Comparison of ENCODE assay signal across 8 mouse cellular contexts in genomic region chr13:59770164-59770562, GRCm38 (mm10). TPM values are rescaled to one million over a fixed set of nuclear protein-coding genes. Genes with fewer than 3 reads are reported as not detected.
DNase-seq lines count a peak whose midpoint lies in the region; ATAC-seq and TF ChIP-seq lines count a peak whose summit lies in the region.

No protein-coding gene starts in this region.

- peak; percentile 90 for DNase-seq in CH12.LX (ENCODE audit: extremely low read depth)
- DNase-seq in c-Kit-positive CD71-negative TER-119-negative erythroid progenitor cells, embryonic 14.5 days (ENCODE audit: low read depth), result peak; percentile 92
- peak; percentile 90 for DNase-seq in forebrain, embryonic 10.5 days (ENCODE audit: extremely low spot score, low spot score)
- DNase-seq in kidney, postnatal 14 days, result peak; percentile 88
- peak; percentile 82 to 84 for DNase-seq in natural killer cell, adult 2 months (ENCODE audit: low spot score in 2 of 2)

- peaks cover 27% of the 10 kb centered on the region for H3K79me2 ChIP-seq in CH12.LX (replicated peaks; ENCODE audit: control insufficient read depth, extremely low read depth, insufficient read depth, poor library complexity, severe bottlenecking)

- peak; percentile 15; the same call in 1 of the 2 replicates for TF ChIP-seq POLR2A in CH12.LX (IDR thresholded peaks at IDR 0.05; ENCODE audit: low read depth, low read length)

- H3K4me1 ChIP-seq in CH12.LX (ENCODE audit: control insufficient read depth in 1 of 2, insufficient read depth in 2 of 2), result peaks cover 9 to 32% of the 10 kb centered on the region in 2 experiments; a peak in 3 of 4 replicates
- H3K4me1 ChIP-seq in forebrain, embryonic 10.5 days, result peaks cover 49% of the 10 kb centered on the region
- H3K4me1 ChIP-seq in heart, embryonic 15.5 days (replicated peaks), result peaks cover 54% of the 10 kb centered on the region
- peaks cover 66% of the 10 kb centered on the region for H3K4me1 ChIP-seq in liver, embryonic 12.5 days
- H3K4me1 ChIP-seq in stomach, embryonic 14.5 days (ENCODE audit: control insufficient read depth, insufficient read depth, low read length), result peaks cover 38% of the 10 kb centered on the region

- peak overlapping the region; percentile 82; the same call in 1 of the 2 replicates for H3K4me2 ChIP-seq in CH12.LX (ENCODE audit: insufficient read depth, low read depth, poor library complexity, severe bottlenecking)
- peak overlapping the region; percentile 84 for H3K4me2 ChIP-seq in heart, embryonic 15.5 days
- H3K4me2 ChIP-seq in liver, embryonic 12.5 days, result peak overlapping the region; percentile 90
- peak overlapping the region; percentile 43 for H3K4me2 ChIP-seq in stomach, embryonic 14.5 days (replicated peaks; ENCODE audit: low read depth, low read length)

- H3K27me3 ChIP-seq in CH12.LX (replicated peaks), result no peaks in the 10 kb centered on the region
- H3K27me3 ChIP-seq in forebrain, embryonic 10.5 days (ENCODE audit: poor library complexity, severe bottlenecking), result no peaks in the 10 kb centered on the region
- H3K27me3 ChIP-seq in heart, embryonic 15.5 days, result no peaks in the 10 kb centered on the region
- H3K27me3 ChIP-seq in liver, embryonic 12.5 days (replicated peaks), result no peaks in the 10 kb centered on the region
- H3K27me3 ChIP-seq in stomach, embryonic 14.5 days (ENCODE audit: control insufficient read depth, insufficient read depth, low read length), result no peaks in the 10 kb centered on the region

- under 1% methylated on average over 28 of the region's 28 CpGs for WGBS in forebrain, embryonic 10.5 days
- WGBS in heart, embryonic 15.5 days, result under 1% methylated on average over 28 of the region's 28 CpGs
- under 1% methylated on average over 28 of the region's 28 CpGs for WGBS in liver, embryonic 12.5 days (ENCODE audit: insufficient replicate concordance)
- WGBS in stomach, embryonic 14.5 days, result 0% methylated on average over 28 of the region's 28 CpGs

- H3K9ac ChIP-seq in CH12.LX (ENCODE audit: insufficient read depth, low read depth), result peak overlapping the region; percentile 93
- peak overlapping the region; percentile 79 for H3K9ac ChIP-seq in heart, embryonic 15.5 days
- peak overlapping the region; percentile 87 for H3K9ac ChIP-seq in liver, embryonic 12.5 days
- H3K9ac ChIP-seq in stomach, embryonic 14.5 days (replicated peaks; ENCODE audit: low read depth, low read length), result peak overlapping the region; percentile 22

- peak; percentile 76 for ATAC-seq in heart, embryonic 15.5 days (replicated peaks; ENCODE audit: insufficient number of reproducible peaks, insufficient read depth, low FRiP score, low read depth)
- ATAC-seq in liver, embryonic 12.5 days, result peak; percentile 83
- peak; percentile 81 for ATAC-seq in stomach, embryonic 14.5 days (ENCODE audit: insufficient number of reproducible peaks, insufficient read depth, low FRiP score, low read depth)

- H3K4me3 ChIP-seq in CH12.LX (replicated peaks in 1 of 3; ENCODE audit: low read depth in 2 of 3, low read length in 2 of 3, poor library complexity in 1 of 3), result peak overlapping the region; percentile 93 to 99 (median 94)
- peak overlapping the region; percentile 94 for H3K4me3 ChIP-seq in forebrain, embryonic 10.5 days
- peak overlapping the region; percentile 94 for H3K4me3 ChIP-seq in heart, embryonic 15.5 days
- peak overlapping the region; percentile 96 for H3K4me3 ChIP-seq in liver, embryonic 12.5 days
- H3K4me3 ChIP-seq in stomach, embryonic 14.5 days (ENCODE audit: low read depth, low read length), result peak overlapping the region; percentile 81

- peak in 1 of 2 experiments; percentile 42; a peak in 2 of 4 replicates for TF ChIP-seq CTCF in CH12.LX (conservative IDR thresholded peaks at IDR 0.05 in 1 of 2, IDR thresholded peaks at IDR 0.05 in 1 of 2; ENCODE audit: low read depth in 2 of 2, low read length in 2 of 2)

- peak overlapping the region; percentile 91 for H3K27ac ChIP-seq in CH12.LX (ENCODE audit: insufficient read depth, low read depth)
- H3K27ac ChIP-seq in forebrain, embryonic 10.5 days, result peak overlapping the region; percentile 91
- peak overlapping the region; percentile 100 for H3K27ac ChIP-seq in heart, embryonic 15.5 days
- H3K27ac ChIP-seq in liver, embryonic 12.5 days, result peak overlapping the region; percentile 100
- peak overlapping the region; percentile 86 for H3K27ac ChIP-seq in stomach, embryonic 14.5 days (ENCODE audit: low read length)

- TF ChIP-seq EP300 in CH12.LX (IDR thresholded peaks at IDR 0.05; ENCODE audit: low read length), result no peak

- no peaks in the 10 kb centered on the region for H3K9me3 ChIP-seq in CH12.LX (replicated peaks; ENCODE audit: low read length)
- no peaks in the 10 kb centered on the region for H3K9me3 ChIP-seq in forebrain, embryonic 10.5 days
- no peaks in the 10 kb centered on the region for H3K9me3 ChIP-seq in heart, embryonic 15.5 days (replicated peaks)
- no peaks in the 10 kb centered on the region for H3K9me3 ChIP-seq in liver, embryonic 12.5 days (replicated peaks)
- H3K9me3 ChIP-seq in stomach, embryonic 14.5 days (ENCODE audit: control insufficient read depth, low read depth, low read length), result no peaks in the 10 kb centered on the region

- in situ Hi-C loops in CH12.LX (cut with MboI; ENCODE audit: low pct_ligation_motif_present, low pct_unique_long_range_greater_than_20kb, low sequenced_read_pairs), result no loop called here

- no peak; the same call in 1 of the 2 replicates for TF ChIP-seq RAD21 in CH12.LX (IDR thresholded peaks at IDR 0.05; ENCODE audit: low read depth, low read length)

- peaks cover 19 to 51% of the 10 kb centered on the region in 2 experiments for H3K36me3 ChIP-seq in CH12.LX (replicated peaks in 1 of 2; ENCODE audit: control insufficient read depth in 1 of 2, insufficient read depth in 1 of 2, low read length in 1 of 2)
- H3K36me3 ChIP-seq in forebrain, embryonic 10.5 days (replicated peaks), result peaks cover 47% of the 10 kb centered on the region
- peaks cover 11% of the 10 kb centered on the region; the same call in 1 of the 2 replicates for H3K36me3 ChIP-seq in heart, embryonic 15.5 days
- peaks cover 64% of the 10 kb centered on the region for H3K36me3 ChIP-seq in liver, embryonic 12.5 days
- peaks cover 23% of the 10 kb centered on the region; the same call in 1 of the 2 replicates for H3K36me3 ChIP-seq in stomach, embryonic 14.5 days (ENCODE audit: control insufficient read depth, insufficient read depth, low read length)

- dilution Hi-C loops in CH12.LX (cut with MboI; ENCODE audit: extremely low pct_ligation_motif_present, extremely low pct_unique_long_range_greater_than_20kb, low sequenced_read_pairs), result no loop called here

TF ChIP-seq in CH12.LX, 34 proteins besides CTCF, POLR2A, EP300 and RAD21 (continues in another document):
- TF ChIP-seq TCF12 (IDR thresholded peaks at IDR 0.05; ENCODE audit: low read depth, low read length) (peak; percentile 1; the same call in 1 of the 2 replicates), POLR2AphosphoS2 (IDR thresholded peaks at IDR 0.05; ENCODE audit: low read depth, low read length) (peak; percentile 5; the same call in 1 of the 2 replicates)

RNA-seq across cellular contexts. Expression of gene Isca1, which starts 0.6 kb away (rescaled TPM):
- 15.8 and 19.6 TPM in 2 replicates for total RNA-seq in CH12.LX (2012; rRNA removed)
- 17.6 and 18.4 TPM in 2 replicates for total RNA-seq in CH12.LX (2014; rRNA removed)
- 33.2 and 41.0 TPM in 2 replicates for polyA plus RNA-seq in CH12.LX (2012; ENCODE audit: insufficient read length, low read depth)
- polyA plus RNA-seq in forebrain, embryonic 10.5 days (2016; fragmentation: Nextera tagmentation; extraction: Ambion mirVana), result 93.3 and 93.8 TPM in 2 replicates
- 217 and 232 TPM in 2 replicates for polyA plus RNA-seq in heart, embryonic 15.5 days (2015; fragmentation: Nextera tagmentation; extraction: Ambion mirVana)
- 216 and 223 TPM in 2 replicates for polyA plus RNA-seq in liver, embryonic 12.5 days (2016; fragmentation: Nextera tagmentation; extraction: Ambion mirVana)
- 120 and 121 TPM in 2 replicates for polyA plus RNA-seq in stomach, embryonic 14.5 days (2014; fragmentation: Nextera tagmentation; extraction: Ambion mirVana)

RNA-seq across cellular contexts. Expression of gene Gm49354, which starts 11.9 kb away (rescaled TPM):
- total RNA-seq in CH12.LX (2012; rRNA removed) (not detected in 2 replicates), CH12.LX (2014; rRNA removed) (not detected in 2 replicates)
- 4.5 TPM in 1 of 2 replicates, not detected in the other for polyA plus RNA-seq in CH12.LX (2012; ENCODE audit: insufficient read length, low read depth)
- polyA plus RNA-seq in forebrain, embryonic 10.5 days (2016; fragmentation: Nextera tagmentation; extraction: Ambion mirVana), result not detected in 2 replicates
- polyA plus RNA-seq in heart, embryonic 15.5 days (2015; fragmentation: Nextera tagmentation; extraction: Ambion mirVana), result not detected in 2 replicates
- not detected in 2 replicates for polyA plus RNA-seq in liver, embryonic 12.5 days (2016; fragmentation: Nextera tagmentation; extraction: Ambion mirVana)
- not detected in 2 replicates for polyA plus RNA-seq in stomach, embryonic 14.5 days (2014; fragmentation: Nextera tagmentation; extraction: Ambion mirVana)

RNA-seq across cellular contexts. Expression of gene 1700014D04Rik, which starts 23.6 kb away (rescaled TPM):
- total RNA-seq in CH12.LX (2012; rRNA removed) (not detected in 2 replicates), CH12.LX (2014; rRNA removed) (not detected in 2 replicates)
- polyA plus RNA-seq in CH12.LX (2012; ENCODE audit: insufficient read length, low read depth), result not detected in 2 replicates
- polyA plus RNA-seq in forebrain, embryonic 10.5 days (2016; fragmentation: Nextera tagmentation; extraction: Ambion mirVana), result not detected in 2 replicates
- 0.04 TPM in 1 of 2 replicates, not detected in the other for polyA plus RNA-seq in heart, embryonic 15.5 days (2015; fragmentation: Nextera tagmentation; extraction: Ambion mirVana)
- polyA plus RNA-seq in liver, embryonic 12.5 days (2016; fragmentation: Nextera tagmentation; extraction: Ambion mirVana), result not detected in 2 replicates
- not detected in 2 replicates for polyA plus RNA-seq in stomach, embryonic 14.5 days (2014; fragmentation: Nextera tagmentation; extraction: Ambion mirVana)

RNA-seq across cellular contexts. Expression of gene Spata31d1d, which starts 38.6 kb away (rescaled TPM):
- total RNA-seq in CH12.LX (2012; rRNA removed), result not detected in 2 replicates
- total RNA-seq in CH12.LX (2014; rRNA removed), result not detected in 2 replicates
- polyA plus RNA-seq in CH12.LX (2012; ENCODE audit: insufficient read length, low read depth), result not detected in 2 replicates
- not detected in 2 replicates for polyA plus RNA-seq in forebrain, embryonic 10.5 days (2016; fragmentation: Nextera tagmentation; extraction: Ambion mirVana)
- polyA plus RNA-seq in heart, embryonic 15.5 days (2015; fragmentation: Nextera tagmentation; extraction: Ambion mirVana), result not detected in 2 replicates
- not detected in 2 replicates for polyA plus RNA-seq in liver, embryonic 12.5 days (2016; fragmentation: Nextera tagmentation; extraction: Ambion mirVana)
- polyA plus RNA-seq in stomach, embryonic 14.5 days (2014; fragmentation: Nextera tagmentation; extraction: Ambion mirVana), result not detected in 2 replicates

RNA-seq across cellular contexts. Expression of gene Tut7, which starts 52.8 kb away (rescaled TPM):
- total RNA-seq in CH12.LX (2012; rRNA removed) (17.9 and 18.1 TPM in 2 replicates), CH12.LX (2014; rRNA removed) (14.3 and 15.4 TPM in 2 replicates)
- 21.5 and 21.6 TPM in 2 replicates for polyA plus RNA-seq in CH12.LX (2012; ENCODE audit: insufficient read length, low read depth)
- polyA plus RNA-seq in forebrain, embryonic 10.5 days (2016; fragmentation: Nextera tagmentation; extraction: Ambion mirVana), result 39.0 and 40.0 TPM in 2 replicates
- polyA plus RNA-seq in heart, embryonic 15.5 days (2015; fragmentation: Nextera tagmentation; extraction: Ambion mirVana), result 34.4 and 36.0 TPM in 2 replicates
- 66.3 and 74.4 TPM in 2 replicates for polyA plus RNA-seq in liver, embryonic 12.5 days (2016; fragmentation: Nextera tagmentation; extraction: Ambion mirVana)
- polyA plus RNA-seq in stomach, embryonic 14.5 days (2014; fragmentation: Nextera tagmentation; extraction: Ambion mirVana), result 49.4 and 50.0 TPM in 2 replicates

Comparison
In these comparisons a context has a peak if more than half of its experiments do, and no peak if none do; other contexts are left out.
1. Peak in every context shown above with its lines: DNase-seq, ATAC-seq, H3K4me3 ChIP-seq and H3K27ac ChIP-seq.
2. H3K9ac ChIP-seq: peak in every context shown above with its lines; median percentile 93 in CH12.LX; 87 in liver, embryonic 12.5 days; 79 in heart, embryonic 15.5 days; 22 in stomach, embryonic 14.5 days.